Mouse (Mus musculus): ENCODE measurements around the gene Mical3.

GRCm38 (mm10) chr6:121016097-121016496, 114.7 kb downstream of the Mical3 start:
- TF ChIP-seq CTCF (IDR thresholded peaks at IDR 0.05; ENCODE audit: borderline replicate concordance, insufficient read depth, low read length) (no peak), POLR2A (IDR thresholded peaks at IDR 0.05; ENCODE audit: low read depth, low read length) (no peak)
